Mouse (Mus musculus) erythroblast, embryonic 14.5 days (primary cell): ENCODE measurements around the gene Cflar. TPM values are rescaled to one million over a fixed set of nuclear protein-coding genes. Genes with fewer than 3 reads are reported as not detected.

Experiments used
- H3K27me3 ChIP-seq: 2 replicates; pipeline ENCODE4 v1.6.1; 2012; ENCODE audit warnings: inconsistent platforms; ENCODE audit not compliant: control insufficient read depth
- H3K36me3 ChIP-seq: 2 replicates; pipeline ENCODE4 v1.6.1; 2012; ENCODE audit warnings: mild to moderate bottlenecking, inconsistent platforms; ENCODE audit not compliant: control insufficient read depth
- H3K4me1 ChIP-seq: 2 replicates; pipeline ENCODE4 v1.6.1; 2012; ENCODE audit warnings: inconsistent platforms; ENCODE audit not compliant: control insufficient read depth
- H3K4me3 ChIP-seq: replicated peaks from 2 replicates; pipeline ENCODE3; 2012; ENCODE audit warnings: moderate library complexity, mild to moderate bottlenecking, inconsistent platforms
- H3K9me3 ChIP-seq: 2 replicates; pipeline ENCODE4 v1.6.1; 2012; ENCODE audit warnings: low read length, inconsistent platforms, mixed read lengths; ENCODE audit not compliant: control insufficient read depth
- GATA1 ChIP-seq: IDR thresholded peaks from 2 replicates; pipeline ENCODE4 v1.6.1; 2012; ENCODE audit warnings: low read length, inconsistent platforms, mixed read lengths
- TAL1 ChIP-seq: IDR thresholded peaks from 3 replicates; pipeline ENCODE4 v1.6.1; 2012; ENCODE audit warnings: low read length, inconsistent platforms, mixed read lengths
- polyA plus RNA-seq: library from polyadenylated mRNA; stranded (reverse); fragments of >175 nt; gene quantifications from 2 replicates; pipeline ENCODE4 v1.2.3, GENCODE M21; 2012

The Cflar gene
- polyA plus RNA-seq, 1 experiment, result 0.04 TPM

GRCm38 (mm10) chr1:58717589-58718270 lies 6.4 kb downstream of the Cflar start:
- Histone ChIP-seq H3K9me3 (no peaks in the 10 kb centered on the region), H3K4me1 (peaks cover 18% of the 10 kb centered on the region), H3K27me3 (no peaks in the 10 kb centered on the region), H3K4me3 (no peak overlapping the region), H3K36me3 (peaks cover 23% of the 10 kb centered on the region)
- no peak for TF ChIP-seq GATA1
- no peak for TF ChIP-seq TAL1

GRCm38 (mm10) chr1:58719356-58719945 lies 8.1 kb downstream of the Cflar start:
- H3K4me3 ChIP-seq, result no peak overlapping the region

DNA sequence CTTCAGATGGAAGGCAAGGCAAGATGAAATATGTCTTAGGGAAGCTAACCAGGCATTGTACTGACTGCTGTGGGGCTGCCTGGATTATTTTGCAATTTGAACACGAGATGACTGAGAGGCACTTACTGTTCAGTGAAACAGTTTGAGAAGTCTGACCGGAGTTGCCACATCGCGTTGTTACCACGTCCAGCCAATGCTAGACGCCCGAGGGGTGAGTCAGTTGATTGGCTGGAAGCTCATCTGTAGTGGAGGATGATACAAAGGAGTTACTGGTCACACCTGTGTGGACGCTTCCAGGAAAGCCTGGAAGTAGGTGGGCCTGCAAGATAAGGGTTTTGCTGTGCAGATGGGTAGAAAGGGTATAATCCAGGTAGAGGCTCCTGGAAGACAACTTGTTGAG lies 8.8 kb downstream of the Cflar start:
- Histone ChIP-seq H3K4me1 (peaks cover 7% of the 10 kb centered on the region), H3K9me3 (no peaks in the 10 kb centered on the region), H3K27me3 (no peaks in the 10 kb centered on the region), H3K4me3 (no peak overlapping the region), H3K36me3 (peaks cover 21% of the 10 kb centered on the region)
- TF ChIP-seq GATA1, result no peak
- no peak for TF ChIP-seq TAL1

More at GRCm38 (mm10) chr1:58719356-58719945, 8.1 kb downstream of the Cflar start:
- H3K4me1 ChIP-seq, result peaks cover 9% of the 10 kb centered on the region
- no peaks in the 10 kb centered on the region for H3K27me3 ChIP-seq
- no peaks in the 10 kb centered on the region for H3K9me3 ChIP-seq
- no peak for TF ChIP-seq GATA1
- TF ChIP-seq TAL1, result no peak
- H3K36me3 ChIP-seq, result peaks cover 23% of the 10 kb centered on the region

DNA sequence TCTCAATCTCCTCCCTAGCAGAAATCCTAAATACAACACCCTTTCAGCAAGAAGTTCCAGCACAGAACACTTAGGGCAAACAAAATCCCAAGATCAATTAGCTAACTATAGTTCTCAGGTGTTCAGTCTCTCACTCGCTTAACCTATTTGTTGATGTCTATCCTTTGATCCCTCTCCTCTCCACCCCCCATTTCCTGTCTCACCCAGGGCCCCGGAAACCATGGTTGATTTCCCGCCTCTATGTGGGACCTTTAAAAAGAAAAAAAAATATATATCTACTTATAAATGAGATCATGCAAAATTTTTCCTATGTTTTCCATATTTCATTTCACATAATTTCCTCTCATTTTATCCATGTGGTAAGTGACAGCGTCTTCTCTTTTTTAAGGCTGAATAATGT lies 9.7 kb downstream of the Cflar start:
- no peaks in the 10 kb centered on the region for H3K9me3 ChIP-seq
- TF ChIP-seq TAL1 (no peak), GATA1 (no peak)
- H3K4me3 ChIP-seq, result no peak overlapping the region
- H3K36me3 ChIP-seq, result peaks cover 17% of the 10 kb centered on the region
- H3K4me1 ChIP-seq, result peaks cover 9% of the 10 kb centered on the region
- no peaks in the 10 kb centered on the region for H3K27me3 ChIP-seq

DNA sequence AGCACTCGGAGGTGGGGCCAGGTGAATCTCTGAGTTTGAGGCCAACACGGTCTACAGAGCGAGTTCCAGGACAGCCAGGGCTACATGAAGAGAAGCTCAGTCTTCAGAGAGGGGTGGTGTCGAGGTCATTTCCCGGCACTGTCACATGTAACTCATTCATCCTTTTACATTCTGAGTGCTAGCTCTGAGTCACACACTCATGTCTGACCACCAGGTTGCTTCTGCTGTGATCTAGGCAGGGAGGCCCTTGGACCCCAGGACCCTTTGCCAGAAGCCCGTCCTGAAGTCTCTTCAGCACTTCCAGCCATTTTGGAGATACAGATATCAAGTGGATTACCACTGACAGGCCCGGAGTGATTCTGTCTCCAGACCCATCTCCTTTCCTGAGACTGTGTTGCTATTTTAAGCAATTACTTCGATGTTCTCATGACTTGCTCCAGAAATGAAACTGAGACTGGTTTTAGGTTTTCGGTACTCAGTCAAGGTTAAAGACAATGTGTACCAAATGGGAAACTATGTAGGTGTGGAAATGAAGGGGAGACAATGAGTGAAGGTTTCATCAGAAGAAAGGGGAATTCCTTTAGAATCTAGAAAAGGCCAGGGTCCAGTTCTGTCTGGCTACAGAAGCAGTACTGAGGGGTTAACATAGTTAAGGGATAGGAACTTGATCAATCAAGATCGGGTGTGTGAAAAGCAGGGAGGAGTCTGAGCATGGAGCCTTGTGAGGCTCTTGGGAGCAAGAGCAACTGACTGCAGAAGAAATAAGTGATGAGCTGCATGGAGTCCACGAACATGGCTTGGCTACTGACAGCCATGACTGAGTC lies 11.0 kb downstream of the Cflar start:
- H3K4me1 ChIP-seq, result peaks cover 3% of the 10 kb centered on the region
- H3K36me3 ChIP-seq, result peaks cover 13% of the 10 kb centered on the region
- H3K4me3 ChIP-seq, result no peak overlapping the region
- no peaks in the 10 kb centered on the region for H3K9me3 ChIP-seq
- H3K27me3 ChIP-seq, result no peaks in the 10 kb centered on the region
- TF ChIP-seq GATA1 (no peak), TAL1 (no peak)

GRCm38 (mm10) chr1:58723062-58723808 lies 11.9 kb downstream of the Cflar start:
- Histone ChIP-seq H3K4me3 (no peak overlapping the region), H3K9me3 (no peaks in the 10 kb centered on the region), H3K4me1 (peaks cover 3% of the 10 kb centered on the region), H3K36me3 (peaks cover 14% of the 10 kb centered on the region), H3K27me3 (no peaks in the 10 kb centered on the region)
- TF ChIP-seq TAL1, result no peak
- no peak for TF ChIP-seq GATA1

DNA sequence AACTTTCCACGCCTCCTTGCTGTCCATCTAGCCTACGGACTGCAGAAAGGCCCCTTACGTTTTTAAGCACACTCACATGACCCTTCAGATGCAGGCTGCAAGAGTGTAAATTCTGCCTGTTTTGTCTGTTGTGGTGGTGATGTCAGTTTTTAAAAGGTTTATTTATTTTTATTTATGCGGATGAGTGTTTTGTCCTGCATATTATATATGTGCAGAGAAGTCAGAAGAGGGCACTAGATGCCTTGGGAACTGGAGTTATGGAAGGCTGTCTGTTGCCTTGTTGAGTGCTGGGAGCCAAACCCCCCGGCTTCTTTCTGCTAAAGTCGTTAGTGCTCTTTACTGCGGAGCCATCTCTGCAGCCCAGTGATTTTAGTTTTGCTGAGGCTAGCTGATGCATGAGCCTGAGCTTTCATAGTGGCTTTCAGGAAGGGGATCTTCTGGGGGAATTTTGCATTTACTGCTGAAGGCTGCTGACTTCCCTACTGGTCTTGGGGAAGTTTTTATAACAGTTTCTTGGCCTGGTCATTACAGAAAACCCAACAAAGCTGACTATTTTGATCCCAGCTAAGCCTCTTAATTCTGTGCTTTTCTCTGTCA lies 12.6 kb downstream of the Cflar start:
- Histone ChIP-seq H3K36me3 (peaks cover 14% of the 10 kb centered on the region), H3K27me3 (no peaks in the 10 kb centered on the region), H3K4me3 (no peak overlapping the region), H3K4me1 (peaks cover 3% of the 10 kb centered on the region), H3K9me3 (no peaks in the 10 kb centered on the region)
- TF ChIP-seq GATA1 (no peak), TAL1 (no peak)

GRCm38 (mm10) chr1:58724533-58724932 lies 13.2 kb downstream of the Cflar start:
- peaks cover 3% of the 10 kb centered on the region for H3K4me1 ChIP-seq
- peaks cover 19% of the 10 kb centered on the region for H3K36me3 ChIP-seq
- no peaks in the 10 kb centered on the region for H3K27me3 ChIP-seq
- H3K4me3 ChIP-seq, result no peak overlapping the region
- TF ChIP-seq TAL1 (no peak), GATA1 (no peak)
- H3K9me3 ChIP-seq, result no peaks in the 10 kb centered on the region
